Mouse (Mus musculus) embryonic fibroblast, embryonic 13.5 days (primary cell): ENCODE data around the gene Utf1.

ENCODE experiments used
- CTCF ChIP-seq: IDR thresholded peaks from 2 replicates; pipeline ENCODE4 v1.5.1; 2011; ENCODE audit warnings: mild to moderate bottlenecking, control low read depth, low read length, moderate library complexity, borderline replicate concordance; ENCODE audit not compliant: insufficient read depth
- POLR2A ChIP-seq: IDR thresholded peaks from 2 replicates; pipeline ENCODE4 v1.6.1; 2011; ENCODE audit warnings: low read depth, mild to moderate bottlenecking, control low read depth, low read length, moderate library complexity

DNA sequence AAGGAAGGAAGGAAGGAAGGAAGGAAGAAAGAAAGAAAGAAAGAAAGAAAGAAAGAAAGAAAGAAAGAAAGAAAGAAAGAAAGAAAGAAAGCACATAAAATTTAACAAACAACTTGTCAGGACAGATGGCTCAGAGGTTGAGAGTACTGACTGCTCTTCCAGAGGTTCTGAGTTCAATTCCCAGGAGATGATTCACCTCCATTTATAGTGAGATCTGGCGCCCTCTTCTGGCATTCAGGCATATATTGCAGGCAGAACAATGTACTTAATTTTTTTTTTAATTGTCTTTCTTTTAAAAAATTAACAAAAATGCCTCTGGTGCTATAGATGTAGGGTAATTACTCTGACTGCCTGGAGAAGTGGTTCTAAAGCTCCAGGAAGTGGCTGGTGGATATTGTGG, 27.2 kb upstream of the Utf1 start:
- TF ChIP-seq CTCF (no peak), POLR2A (no peak)
